Mouse (Mus musculus): ENCODE measurements at regions not wholly inside any gene's neighbourhood (a gene's known extent, or its start where the extent isn't known, plus 50 kb on each side); places are given as distances from the start of the nearest gene placed in this dataset.
A peak's percentile ranks its signal among the peaks of the same experiment; 100 is the strongest.

DNA sequence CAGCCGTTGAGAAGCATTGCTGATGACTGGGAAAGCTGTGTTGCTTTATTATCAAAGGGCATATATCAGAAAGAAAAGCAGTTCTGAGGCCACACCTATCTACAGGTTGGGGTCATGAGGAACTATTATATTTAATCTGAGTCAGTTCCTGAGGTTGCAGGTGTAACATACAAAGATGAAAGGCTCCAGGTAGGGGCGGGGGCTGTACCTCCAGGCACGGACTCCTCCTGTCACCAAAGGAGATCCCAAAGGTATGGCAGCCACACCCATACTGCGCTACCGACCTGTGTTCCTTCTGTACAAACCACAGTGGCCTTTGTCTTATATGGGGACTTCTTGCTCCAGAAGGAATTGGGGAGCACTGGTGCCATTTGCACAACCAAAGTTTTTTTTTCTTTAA, 149.4 kb upstream of the Klf3 start:
- DNase-seq (ENCODE audit: low spot score), result no peak

DNA sequence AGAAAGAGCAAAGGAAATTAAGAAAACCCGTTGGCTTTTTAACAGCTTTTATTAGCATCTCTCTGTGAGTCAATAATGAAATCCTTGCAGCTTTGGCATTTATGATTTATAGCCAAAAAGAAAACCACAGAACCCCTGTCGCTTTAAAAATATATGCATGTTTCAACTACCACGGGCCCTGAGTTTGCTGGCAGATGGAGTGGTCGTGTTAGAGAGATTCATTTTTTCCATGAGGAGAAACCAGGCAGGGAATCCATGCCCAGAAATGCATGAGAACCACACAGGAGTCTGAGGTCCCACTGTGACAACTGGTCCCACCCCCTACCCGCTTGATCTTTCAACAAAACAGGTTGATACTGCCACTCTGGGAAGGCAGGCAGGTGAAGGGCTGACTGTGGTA, 147.9 kb upstream of the Klf3 start:
- no peak for DNase-seq (ENCODE audit: low spot score)

DNA sequence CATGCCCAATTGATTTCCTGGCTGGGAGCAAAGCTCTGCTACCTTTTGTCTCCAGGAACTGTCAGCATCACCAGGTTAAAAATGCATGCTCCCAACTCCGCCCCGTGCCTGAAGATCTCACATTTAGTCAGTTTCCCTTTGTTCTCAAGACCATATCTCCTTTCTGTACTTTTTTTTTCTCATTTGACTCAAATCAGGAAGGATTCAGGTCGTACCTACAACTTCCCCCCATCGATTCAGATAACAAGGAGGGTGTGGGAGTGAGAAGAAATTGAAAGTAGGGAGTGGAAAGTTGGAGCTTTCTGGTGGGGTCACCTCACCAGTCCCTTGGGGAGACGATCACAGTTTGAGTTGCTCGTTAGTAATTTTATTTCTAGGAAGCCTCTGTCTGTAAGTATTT, 141.2 kb upstream of the Klf3 start:
- DNase-seq (ENCODE audit: low spot score), result no peak

DNA sequence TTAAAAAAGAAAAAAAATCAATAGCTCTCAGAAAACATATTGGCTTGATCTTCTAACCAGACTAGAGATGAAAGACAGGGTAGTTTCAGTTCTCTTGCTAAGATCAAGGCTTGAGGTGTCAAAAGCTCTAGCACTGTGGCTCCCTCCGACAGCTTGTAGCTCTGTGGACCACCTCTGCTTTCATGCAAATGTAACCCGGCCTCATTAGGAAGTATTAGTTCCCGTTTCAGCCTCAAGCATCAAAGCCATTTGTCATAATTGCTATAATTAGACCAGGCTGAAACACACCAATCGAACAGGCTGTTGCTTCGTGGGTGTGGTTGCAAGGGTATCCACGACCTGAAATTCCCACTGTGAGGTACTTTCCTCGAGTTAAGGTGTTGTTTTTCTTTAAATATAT, 140.7 kb upstream of the Klf3 start:
- DNase-seq (ENCODE audit: low spot score), result no peak

DNA sequence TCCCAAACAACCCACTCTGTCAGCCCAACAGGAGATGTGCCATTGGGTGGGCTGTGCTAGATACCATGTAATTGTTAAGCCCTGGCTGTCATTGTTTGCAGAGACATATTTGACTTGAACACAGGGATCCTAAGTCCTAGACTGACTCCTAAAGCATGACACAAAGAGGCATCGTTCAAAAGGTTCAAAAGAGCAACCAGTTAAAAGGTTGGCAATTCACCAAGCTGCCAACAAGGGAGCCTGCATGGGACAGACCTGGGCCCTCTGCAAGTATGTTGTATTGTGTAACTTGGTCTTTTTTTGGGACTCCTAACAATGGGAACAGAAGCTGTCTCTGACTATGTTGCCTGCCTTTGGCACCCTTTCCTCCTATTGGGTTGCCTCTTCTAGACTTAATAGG, 139.4 kb upstream of the Klf3 start:
- DNase-seq (ENCODE audit: low spot score), result no peak

DNA sequence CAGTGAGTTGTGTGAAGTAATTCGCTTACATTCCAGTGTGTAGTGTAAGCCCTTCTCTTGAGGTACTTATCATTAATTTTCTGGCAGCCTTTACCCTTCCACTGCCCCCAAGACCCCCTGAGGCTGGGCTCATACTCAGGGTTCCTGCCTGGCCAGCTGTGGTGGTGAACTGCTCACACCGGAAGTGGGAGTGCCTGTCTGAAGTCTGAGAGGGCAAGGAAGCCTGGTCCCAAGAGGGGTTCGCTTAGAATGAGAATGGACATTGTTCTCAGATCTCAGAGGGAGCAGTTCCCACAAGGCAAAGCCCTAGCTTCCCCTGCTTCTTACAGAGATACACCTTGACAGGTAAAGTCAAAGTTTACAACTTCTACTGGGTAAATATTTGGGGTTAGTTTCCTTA, 138.1 kb upstream of the Klf3 start:
- DNase-seq (ENCODE audit: low spot score), result no peak

DNA sequence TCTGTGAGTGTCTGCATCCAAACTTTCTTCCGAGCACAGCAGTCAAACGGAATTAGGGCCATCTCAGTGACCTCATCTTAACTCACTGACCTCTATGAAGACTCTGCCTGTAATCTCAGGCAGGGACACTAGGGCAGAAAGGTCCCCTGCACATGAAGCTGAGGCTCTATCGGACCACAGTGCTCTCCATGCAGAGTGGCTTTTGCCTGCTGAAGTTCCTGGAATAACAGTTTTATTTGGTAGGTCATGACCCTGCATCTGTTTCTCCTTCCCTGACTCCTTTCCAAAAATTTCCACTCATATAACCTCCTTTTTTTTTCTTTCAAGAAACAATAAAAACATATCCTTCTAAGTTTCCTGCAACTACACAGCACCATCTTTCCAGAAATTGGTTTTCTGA, 136.9 kb upstream of the Klf3 start:
- no peak for DNase-seq (ENCODE audit: low spot score)

DNA sequence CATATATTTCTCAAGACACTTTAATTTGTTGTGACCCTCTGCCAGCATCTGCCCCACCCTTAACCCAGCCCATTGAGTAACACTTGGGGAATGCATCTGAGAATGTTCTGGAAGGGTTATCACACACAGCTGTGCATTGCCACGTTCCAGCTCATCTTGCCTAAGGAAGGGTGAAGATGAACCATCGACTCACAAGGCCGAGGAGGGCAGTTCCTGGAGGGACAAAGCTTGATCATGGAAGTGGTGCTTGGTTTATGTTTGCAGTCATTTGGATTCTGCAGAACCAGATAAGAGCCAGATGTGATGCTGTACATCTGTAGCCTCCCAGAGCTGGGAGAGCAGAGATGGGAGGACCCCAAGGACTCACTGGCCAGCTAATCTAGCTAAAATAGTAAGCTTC, 136.1 kb upstream of the Klf3 start:
- no peak for DNase-seq (ENCODE audit: low spot score)

DNA sequence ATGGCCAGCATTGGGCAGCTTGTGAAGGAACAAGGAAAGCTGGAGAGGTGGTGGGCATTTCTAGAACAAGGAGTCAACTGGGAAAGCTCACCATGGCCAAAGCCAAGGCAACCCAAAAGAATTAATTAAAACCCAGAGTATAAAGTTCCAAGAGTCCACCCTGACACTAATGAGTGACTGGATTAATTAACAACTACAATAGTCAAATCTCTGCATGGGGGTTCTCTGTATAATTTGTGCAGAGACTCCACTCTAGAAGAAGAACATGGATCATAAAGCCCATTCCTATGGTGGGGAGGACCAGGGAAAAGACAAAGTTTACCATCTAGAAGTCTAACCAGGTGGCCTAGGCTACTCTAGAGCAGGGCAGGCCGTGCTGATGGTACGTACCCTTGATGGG, 129.3 kb upstream of the Klf3 start:
- DNase-seq (ENCODE audit: low spot score), result no peak

DNA sequence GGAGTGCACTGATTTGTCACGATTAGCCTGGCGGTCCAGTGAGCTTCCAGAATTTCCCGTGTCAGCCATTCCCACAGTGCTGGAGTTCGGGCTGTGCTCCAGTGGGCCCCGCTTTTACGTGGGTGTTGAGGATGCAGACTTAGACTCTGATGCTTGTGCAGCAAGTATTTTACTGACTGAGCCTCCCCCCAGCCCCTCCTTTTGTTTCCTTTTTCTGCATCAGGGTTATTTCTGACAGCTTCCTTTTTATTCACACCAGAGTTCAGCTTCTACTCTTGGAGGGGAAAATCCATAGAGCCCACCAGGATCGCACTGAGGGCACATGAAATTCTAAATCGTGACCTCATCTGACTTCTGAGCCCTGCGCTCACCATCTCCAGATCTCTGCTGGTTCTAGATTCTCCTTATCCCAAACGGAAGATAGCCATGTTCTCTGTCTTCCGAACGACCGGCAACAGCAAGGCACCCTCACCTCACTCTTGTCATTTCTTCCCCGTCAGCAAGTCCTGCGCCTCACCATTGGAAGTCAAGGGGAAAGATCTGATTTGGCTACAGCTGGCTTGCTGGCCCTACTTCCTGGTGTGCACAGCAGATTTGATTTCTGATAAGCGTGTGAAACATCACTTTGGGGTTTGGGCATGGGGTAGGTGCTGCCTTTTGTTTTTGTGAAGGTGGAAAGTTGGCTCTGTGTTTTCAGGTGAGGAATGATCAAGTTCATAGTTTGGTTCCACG, 126.8 kb upstream of the Klf3 start:
- no peak for DNase-seq (ENCODE audit: low spot score)

DNA sequence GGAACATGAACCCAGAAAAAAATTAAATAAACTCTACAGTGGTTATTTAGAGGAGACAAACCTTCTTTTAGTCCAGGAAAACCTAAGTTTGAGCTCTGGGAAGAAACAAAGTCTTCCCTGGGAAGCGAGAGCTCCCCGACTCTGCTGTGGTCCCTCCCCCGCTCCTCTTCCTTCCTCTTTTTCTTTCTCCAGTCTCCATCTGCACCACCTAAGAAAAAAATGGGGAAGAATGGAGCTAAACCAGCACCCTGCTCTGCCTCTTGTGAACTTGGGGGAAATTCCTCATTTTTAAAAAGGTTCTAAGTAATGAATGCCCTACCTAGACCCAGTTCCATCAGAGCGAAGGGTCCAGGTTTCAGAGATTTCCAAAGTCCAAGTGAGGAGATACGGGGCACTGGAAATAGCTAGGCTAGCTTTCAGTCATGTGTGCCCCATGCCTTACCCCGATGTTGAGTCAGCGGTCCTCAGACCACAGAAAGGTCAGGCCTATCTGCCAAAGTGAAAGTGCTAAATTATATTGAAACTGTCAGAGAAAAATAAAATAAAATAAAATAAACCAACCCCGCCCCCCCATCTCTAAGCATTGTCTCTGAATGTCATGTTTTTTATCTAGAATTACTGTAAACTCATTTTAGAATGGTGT, 126.1 kb upstream of the Klf3 start:
- DNase-seq (ENCODE audit: low spot score), result no peak

DNA sequence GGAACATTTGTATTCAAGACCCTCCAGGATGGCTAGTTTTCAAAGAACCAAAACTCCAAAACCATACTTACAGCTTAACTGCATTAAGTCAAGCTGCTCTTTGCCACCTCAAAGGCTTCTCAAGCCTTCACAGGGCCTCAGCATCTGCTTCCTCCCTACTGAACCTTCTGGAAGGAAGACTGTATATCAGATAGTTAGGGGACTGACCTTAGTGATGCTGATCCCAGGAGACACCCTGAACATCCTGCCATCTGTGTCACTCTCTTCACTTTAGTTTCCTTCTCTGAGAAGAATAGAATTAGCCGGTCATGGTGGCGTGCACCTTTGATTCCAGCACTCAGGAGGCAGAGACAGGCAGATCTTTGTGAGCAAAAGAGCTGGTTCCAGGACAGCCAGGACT, 124.5 kb upstream of the Klf3 start:
- no peak for DNase-seq (ENCODE audit: low spot score)

DNA sequence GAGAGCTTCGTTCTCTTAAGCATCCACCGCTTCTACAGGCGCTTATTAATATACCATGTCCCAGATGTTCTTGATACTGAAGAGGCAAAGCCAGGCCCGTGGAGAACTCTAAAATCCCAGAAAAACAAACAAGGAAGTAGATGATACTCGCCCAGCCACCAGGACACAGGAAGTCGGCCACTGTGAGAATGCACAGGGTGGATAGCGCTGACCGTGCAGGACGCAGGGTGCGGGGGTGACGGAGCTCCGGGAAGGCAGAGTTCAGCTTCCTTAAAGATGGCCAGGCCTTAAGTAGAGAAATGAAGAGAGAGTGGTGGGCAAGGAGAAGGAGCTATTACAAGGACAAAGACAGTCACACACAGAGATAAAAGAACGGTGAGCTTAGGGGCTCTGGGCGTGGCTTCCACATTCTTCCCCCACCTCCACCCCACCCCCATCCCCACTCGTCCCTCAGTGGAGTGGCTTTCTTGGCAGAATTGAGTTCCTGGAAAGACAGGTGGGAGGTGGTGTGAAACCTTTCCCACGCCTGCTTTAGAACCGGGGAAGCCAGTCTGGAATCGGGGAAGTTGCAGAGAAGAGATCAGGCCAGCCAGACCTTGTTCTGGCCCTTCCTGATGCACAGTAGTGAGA, 123.1 kb upstream of the Klf3 start:
- no peak for DNase-seq (ENCODE audit: low spot score)

DNA sequence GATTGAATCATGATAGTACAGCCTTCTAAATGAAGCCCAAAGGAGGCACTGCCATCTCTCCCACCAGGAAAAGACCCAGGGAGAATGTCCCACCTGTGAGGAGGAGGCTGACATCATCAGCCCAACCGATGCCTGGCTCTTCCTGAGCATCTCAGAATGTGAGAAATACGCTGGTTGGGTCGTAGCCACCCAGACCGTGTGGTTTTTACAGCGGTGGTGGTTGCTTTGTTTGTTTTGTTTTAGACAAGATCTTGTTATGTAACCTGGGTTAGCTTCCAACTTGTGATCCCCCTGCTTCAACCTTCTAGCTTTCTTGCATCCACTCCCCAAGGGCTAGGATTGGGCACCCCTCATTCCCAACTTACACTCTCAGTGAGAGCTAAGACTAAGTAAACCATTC, 122.0 kb upstream of the Klf3 start:
- DNase-seq (ENCODE audit: low spot score), result no peak

DNA sequence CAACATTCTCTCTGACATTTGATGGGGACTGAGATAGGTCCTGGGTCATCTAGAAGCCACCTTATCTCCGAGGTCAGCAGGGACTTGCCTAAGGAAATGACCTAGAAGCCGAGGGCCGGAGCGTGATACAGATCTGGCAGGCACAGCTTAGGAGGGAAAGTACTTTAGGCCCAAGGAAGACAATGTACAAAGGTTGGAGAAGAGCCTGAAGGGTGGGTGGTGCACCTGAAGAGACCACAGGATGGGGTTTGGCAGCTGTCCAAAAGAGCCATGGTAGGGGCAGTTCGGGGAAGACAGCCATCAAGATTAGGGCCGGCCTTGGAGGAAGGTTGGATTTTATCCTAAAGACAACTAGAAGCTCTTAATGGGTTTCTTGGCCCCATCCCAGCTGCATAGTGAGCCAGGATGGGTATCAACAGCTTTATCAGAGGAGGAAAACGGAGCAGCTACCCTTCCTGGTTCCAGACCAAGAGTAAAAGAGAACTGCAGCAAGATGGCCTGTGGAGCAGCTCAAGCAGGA, 120.8 kb upstream of the Klf3 start:
- DNase-seq (ENCODE audit: low spot score), result peak; percentile 67

DNA sequence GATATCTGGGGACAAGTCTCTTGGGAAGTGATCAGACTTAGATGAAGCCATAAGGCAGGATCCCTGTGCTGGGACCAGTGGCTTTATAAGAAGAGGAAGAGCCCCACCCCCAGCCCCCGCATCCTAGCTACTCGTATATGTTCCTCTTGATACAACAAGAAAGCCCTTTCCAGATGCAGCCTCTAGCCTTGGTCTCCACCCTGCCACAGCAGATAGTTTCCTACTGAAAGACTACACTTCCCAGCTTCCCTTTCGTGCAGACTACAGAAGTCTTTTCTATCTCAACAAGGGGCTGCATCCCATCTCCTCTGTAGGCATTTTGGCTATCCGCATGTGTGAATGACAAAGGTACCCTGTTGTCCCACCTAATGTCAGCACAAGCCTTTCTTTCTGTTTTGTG, 119.8 kb upstream of the Klf3 start:
- DNase-seq (ENCODE audit: low spot score), result no peak

DNA sequence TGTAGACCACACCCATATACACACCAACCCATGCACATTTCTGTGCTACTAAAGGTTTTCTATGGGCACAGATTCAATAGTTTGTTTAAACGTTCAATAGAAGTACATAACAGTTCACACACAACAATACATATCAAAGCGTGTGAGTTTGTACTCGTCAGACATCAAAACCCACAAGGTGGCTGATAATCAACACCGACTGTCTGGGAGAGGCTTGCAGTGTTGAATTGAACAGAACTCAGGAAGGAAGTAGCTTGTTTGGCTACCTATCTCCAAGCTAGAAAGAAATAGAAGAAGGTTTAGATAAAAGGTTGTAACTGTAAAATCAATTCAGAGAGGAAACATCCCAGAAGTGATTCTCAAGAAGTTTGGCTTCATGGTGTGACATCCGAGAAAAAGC, 118.9 kb upstream of the Klf3 start:
- DNase-seq (ENCODE audit: low spot score), result no peak

DNA sequence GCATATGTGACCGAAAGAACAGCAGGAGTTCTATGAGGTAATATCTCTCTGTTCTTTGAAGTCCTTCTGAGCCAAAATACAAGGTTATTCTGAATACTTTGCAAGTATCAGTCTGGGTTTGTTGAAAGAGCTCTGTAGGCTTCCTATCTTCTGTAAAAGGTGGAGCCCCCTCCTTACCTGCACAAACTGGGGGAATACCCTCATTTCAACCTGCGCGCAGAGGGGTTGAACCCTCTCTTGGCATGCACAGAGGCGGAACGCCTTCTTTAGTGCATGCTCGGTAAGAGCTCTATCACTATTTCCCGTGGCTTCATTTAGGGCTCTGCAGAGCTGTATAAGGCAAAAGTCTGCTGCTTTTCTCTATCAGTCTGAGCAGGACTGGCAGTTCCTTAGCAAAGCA, 113.0 kb upstream of the Klf3 start:
- no peak for DNase-seq (ENCODE audit: low spot score)

DNA sequence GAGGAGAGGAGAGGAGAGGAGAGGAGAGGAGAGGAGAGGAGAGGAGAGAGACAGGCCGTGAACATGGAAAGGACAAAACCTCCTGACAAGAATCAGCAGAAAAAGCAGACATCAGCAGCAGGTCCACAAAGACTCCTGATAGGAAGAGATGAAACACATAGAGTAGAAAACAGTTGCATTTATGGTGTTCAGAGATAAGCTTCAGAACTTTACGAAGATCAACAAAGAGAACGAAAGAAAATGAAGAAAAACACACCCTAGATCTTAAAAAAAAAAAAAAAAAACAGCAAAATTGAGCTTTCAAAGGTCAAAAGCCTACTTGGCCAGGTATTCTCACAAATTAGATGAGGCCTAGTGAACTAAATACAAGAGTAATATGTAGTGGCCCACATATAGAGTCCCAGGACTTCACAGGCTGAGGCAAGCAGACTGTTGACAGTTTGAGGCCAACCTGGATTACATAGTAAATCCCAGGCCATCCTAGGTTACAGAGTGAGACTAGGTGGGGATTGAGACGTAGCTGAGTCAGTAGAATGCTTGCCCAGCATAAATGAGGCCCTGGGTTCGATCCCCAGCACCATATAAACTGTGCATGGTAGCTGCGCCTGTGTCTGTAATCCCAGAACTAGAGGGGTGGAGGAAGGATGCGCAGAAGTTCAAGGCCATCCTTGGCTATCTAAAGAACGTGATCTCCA, 111.6 kb upstream of the Klf3 start:
- no peak for DNase-seq (ENCODE audit: low spot score)

DNA sequence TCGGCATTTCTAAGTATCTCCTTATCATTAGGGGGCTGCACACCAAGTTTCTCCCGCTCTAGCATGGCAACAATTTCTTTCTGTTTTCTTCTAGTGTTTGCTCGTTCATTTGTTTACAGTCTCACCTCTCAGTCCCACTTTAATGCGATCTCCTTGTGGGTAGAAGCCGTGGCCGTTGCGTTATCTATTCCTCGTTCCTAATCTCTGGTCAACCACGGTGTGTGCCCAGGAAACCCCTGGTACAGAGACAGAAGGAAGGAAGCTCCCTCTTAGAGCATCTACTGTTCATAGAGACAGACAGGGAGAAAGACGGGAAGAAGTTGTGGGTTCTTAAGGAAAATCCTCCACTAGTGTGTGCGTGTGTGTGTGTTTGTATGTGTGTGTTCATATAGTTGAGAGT, 110.9 kb upstream of the Klf3 start:
- no peak for DNase-seq (ENCODE audit: low spot score)

DNA sequence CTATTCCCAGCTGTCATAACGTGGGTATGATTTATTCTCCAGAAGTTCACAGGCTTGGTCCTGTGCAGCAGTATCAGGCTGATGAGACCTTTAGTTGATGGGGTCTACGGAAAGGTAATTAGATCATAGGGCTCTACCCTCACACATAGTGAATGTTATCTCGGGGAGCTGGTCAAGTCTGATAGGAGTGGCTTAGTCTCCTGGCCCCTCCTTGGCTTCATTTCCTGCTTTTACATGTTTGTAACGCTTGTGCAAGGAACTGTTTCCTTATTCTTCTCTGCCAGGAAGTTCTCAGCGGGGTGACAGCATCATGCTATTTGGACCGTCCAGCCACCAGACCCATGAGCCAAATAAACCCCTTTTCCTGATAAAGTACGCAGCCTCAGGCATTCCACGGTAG, 109.6 kb upstream of the Klf3 start:
- DNase-seq (ENCODE audit: low spot score), result no peak

DNA sequence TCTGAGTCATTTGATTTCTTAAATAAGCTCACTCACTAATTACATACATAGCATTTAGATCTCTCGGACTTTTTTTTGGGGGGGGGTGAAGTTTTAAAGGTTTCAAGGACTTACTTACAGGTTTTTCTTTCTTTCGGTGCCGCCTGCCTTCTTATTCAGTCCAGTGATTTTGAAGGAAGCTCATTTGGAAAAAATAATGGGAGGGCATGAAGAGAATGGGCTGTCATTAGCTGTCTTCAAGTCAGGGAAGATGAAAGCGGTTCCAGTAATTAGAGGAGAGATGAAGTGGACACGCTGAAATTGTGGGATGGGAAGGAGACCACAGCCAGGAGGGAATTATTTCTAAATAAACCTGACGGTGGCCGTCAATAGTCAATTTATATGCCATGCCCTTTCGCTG, 108.6 kb upstream of the Klf3 start:
- DNase-seq (ENCODE audit: low spot score), result no peak

DNA sequence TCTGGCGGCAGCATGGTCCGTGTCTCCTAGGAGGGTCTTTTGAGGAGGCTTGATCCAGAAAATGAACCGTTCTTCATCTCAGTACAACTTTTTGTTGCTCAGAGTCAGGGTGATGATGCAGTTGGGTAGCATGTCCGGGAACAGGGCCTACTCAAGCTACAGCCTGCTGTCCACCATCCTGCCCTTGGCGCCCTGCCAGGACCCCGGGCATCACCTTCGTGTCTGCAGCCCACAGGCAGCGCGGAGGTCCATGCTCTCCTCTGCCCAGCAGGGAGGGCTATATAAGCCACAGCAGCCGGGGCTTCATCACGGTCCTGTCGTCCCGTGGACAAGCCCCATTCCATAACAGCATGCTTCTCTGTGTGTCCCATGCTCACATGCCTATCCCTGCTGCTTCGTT, 107.1 kb upstream of the Klf3 start:
- no peak for DNase-seq (ENCODE audit: low spot score)

All from MN1 (cell line).